Mouse (Mus musculus) kidney, postnatal 14 days (tissue): ENCODE measurements around the gene Lmbr1l.
"Not testable (repeated sequence)": the region's sequence is repeated elsewhere in the genome, so short reads cannot be mapped to it uniquely, and the experiment has no call there.

ENCODE experiments used
- DNase-seq: peaks from one replicate; pipeline ENCODE4 v3.0.0; 2022; ENCODE audit warnings: mixed read lengths

Lmbr1l gene

DNA sequence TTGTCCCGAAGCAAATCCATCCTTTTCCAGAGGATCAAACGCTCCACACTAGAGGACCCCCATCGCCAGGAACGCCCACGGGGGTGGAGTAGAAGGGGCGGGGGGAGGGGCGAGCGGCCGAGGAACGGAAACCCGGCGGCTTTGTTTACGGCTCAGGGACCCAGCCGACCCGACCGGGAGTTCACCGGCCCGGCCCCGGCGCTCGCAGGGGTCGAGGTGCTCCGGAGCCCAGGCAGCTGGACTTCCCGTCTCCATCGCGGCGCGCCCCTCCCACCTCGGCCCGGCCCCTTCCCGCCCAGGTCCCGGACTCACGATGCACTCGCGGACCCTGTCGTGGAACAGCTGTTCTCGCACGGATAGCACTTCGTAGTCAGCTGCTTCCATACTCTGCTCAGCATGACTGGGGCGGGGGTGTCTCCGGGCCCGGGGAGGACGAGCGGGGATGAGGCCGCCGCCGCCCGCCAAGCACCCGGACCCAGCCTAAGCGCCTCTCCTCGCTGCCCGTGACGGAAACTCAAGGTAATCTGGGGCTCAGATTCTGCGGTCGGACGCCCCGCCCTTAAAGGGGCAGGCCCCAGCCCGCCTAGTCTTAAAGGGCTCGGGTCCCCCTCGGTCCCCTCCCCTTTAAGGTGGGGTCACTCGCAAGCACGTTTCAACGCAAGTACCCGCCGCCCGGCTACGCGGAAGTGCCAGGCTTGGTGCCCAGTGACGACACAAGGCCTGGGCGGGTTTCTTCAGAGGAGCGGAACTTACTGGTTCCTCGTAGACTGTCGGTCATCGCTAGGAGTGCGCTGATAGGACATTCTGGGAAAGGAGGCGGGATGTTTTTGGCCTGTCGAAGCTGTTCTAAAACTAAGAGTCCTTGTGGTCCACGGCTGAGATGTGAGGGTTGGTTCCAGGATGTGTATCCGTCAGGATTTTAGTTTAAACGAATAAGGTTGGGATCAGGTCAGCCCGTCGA is at the start of gene Lmbr1l:
Gene Lmbr1l, minus strand, starts transcription at position 694 of the 961 bp plus-strand sequence.
- DNase-seq: peak; percentile 100

DNA sequence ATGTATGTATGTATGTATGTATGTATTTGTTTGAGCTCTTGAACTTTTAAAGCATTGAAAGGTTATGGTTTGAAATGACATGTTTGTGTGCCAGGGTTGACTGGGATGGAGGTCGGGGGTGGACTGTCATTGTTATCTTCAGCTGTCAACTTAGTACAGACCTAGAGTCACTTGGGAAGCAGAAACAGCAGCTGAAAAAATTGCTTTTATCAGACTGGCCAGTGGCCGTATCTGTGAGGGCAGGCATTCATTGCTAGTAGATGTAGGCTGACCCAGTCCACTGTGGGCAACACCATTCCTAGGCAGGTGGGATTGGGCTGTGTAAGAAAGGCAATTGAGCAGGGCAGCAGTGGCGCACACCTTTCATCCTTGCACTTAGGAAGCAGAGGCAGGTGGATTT is 41.5 kb upstream of the Lmbr1l start:
- no peak for DNase-seq

DNA sequence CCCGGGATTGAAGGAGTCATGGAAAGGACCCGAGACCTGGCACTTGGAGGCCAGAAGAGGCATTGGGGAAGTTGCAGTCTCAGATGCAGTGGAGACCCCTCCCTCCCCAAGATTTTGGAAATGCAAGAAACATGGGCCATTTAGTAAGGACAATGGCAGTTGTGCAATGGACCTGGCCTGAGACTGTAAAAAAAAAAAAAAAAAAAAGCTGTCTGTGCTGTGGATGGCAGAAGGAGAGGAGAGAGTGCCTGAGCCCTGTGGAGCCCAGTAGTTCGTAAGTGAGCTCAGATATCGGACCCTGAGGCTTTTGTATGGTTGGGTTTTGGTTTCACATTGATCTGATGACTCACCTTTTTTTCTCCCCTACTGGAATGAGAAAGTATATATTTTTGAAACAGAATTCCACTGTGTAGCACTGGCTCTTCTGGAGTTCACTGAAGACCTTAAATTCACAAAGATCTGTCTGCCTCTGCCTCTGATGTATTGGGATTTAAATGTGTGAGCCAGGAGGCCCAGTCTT is 40.9 kb upstream of the Lmbr1l start:
- DNase-seq: no peak

DNA sequence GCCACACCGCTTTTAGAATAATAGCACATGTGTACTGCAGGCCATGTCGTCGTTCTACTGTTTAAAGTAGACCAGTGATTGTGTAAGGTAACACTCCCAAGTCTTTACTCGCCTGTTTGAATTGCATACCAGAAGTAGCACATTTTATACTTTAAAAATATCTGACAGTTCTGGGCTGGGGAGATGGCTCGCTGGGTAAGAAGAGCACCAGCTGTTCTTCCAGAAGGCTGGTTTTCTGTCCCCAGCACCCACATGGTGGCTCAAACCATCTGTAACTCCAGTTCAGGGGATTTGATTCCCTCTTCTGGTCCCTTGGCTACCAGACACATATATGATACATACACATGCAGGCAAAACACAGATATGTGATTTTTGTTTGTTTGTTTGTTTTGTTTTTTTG is 39.4 kb upstream of the Lmbr1l start:
- no peak for DNase-seq

DNA sequence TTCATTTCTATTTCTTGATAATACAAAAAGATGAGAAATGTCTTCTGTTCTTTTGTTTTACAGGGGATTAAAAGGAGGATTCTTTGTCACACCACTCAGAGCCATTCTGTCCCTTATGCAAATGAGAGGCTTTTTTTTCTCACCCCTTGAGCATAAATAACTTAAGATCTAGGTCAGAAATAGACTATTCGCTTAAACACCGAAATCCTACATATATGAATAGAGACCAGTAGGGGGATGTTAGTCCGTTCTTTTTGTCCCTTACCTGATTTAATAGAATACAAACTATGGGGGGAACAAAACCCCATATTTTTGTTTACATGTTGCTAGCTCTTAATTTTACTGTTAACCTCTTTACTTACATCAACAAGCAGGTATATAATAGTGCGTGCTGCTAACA is 38.0 kb upstream of the Lmbr1l start:
- no peak for DNase-seq

DNA sequence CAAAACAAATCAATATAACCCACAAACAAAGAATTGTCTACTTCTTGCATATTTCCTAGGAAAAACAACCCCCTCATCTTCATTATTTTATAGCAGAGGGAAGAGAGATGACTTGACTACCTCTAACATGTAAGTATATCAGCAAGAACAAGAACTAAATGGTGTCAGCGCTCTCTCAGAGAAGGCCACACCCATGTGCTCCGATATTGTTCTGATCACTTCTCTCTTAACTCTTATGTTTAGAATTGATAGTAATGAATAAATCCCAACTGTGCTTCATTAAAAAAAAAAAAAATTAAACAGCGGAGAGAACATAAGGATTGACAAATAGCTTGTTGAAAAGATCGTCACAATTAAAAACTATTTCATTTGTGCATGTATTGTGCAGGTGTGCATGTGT is 37.3 kb upstream of the Lmbr1l start:
- no peak for DNase-seq

DNA sequence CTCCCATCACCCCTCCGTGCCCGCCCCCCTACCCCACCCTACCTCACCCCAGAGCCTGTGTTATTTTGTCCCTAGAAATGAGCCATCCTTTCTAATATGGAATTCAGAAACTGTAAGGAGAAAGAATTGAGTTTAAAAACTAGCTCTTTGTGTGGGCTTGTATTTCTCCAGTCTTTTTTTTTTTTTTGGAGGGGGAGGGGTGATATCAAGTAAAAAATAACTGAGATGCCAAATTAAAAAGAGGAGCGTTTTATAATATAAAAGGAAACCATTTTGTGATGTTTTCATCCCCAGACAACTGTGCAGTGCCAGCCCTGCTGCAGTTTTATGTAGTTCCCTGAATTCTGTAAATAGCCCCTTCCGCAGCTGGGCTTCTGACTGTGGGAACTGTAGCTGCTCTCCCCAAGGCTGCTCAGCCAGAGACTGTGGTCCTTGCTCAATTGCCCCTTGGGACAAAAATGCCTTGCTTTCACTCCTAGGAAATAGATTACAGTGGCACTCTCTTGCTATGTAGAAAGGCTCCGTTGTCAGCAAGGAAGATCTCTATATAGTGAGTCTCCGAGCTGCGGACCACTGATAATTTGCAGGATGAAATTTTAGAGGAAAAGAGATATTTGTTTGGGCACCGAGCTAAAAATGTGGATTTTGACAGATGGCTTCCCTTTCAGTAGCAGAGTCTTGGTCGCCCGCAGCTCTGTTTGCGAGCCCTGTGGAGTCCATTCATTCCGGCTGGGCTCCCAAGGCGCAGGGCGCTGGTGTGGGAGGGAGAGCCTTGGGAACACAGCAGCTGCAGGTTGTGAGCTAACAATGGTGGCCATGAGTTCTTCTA is 36.6 kb upstream of the Lmbr1l start:
- no peak for DNase-seq

DNA sequence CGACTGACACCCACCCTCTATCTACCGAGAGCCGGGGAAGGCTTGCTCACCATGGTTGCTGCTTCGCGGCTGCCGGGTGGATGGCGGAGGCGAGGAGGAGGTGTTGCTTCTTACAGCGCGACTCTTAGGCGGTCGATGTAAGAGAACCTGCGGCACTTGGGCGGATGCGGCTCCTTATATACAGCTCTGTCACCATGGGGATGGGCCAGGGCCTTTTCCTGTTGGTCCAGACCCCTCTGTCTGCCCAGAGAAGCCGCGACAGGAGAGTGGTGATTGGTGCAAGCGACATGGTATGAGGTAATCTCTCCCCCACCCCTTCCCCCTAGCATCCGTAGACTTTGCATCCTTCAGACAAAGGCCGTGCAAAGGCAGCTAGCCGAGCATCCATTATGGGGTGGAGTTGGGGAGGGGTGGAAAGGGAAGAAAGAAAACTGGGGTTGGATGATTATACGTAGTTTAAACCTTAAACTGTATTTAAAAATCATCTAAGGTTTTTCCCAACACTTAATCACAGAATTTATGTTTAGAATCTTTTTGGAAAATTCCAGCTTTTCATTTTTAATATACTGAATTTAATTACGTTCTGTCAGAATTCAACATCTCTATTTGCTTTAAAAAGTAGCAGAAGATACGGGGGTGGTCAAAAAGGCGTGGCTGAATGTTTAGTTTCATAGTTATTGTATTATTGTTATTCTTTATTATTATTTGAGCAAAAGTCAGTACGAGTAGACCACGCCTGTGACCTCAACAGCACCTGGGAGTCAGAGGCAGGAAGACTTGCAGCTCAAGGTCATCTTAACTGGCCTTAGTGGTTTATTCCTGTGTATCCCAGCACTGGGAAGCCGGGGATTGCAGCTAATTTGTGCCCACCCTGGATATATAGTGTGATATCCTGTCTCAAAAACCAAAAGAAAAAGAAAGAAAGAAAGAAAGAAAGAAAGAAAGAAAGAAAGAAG is 35.6 kb upstream of the Lmbr1l start, which contains the start of the genes Gm49450 and Tuba1a:
Gene Gm49450, minus strand, starts transcription at position 151 of the 956 bp plus-strand sequence.
Gene Tuba1a, minus strand, starts transcription at position 303 of the 956 bp plus-strand sequence.
- peak; percentile 92 for DNase-seq

DNA sequence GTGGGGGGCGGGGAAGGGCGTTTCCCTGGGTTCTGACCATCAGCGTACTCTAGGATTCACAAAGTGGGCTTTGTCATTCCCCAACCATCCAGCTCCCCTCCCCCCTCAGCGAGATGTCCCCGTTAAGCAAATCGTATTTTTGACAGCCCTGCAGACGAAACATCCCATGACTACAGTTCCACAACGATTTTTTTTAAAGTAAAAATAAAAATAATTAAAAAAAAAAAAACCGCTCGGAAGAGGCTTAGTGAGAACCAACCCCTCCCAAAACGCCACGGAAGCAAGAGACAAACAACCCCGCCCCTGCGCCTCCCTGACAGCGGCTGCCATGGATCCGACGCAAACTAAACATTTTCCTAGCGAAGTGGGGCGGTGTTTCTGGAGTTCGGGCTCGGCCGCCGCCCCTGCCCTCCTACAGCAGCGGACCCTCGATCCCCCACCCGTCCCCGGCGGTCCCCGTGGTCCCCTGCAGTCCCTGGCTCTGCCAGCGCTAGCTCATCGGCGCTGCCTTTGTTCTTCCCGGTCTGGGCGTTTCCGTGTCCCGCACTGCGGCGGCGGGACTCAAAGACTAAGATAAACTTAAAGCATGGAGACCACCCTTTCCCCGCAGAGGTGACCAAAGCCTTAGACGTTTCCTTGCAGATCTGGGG is 34.8 kb upstream of the Lmbr1l start:
- peak; percentile 78 for DNase-seq

DNA sequence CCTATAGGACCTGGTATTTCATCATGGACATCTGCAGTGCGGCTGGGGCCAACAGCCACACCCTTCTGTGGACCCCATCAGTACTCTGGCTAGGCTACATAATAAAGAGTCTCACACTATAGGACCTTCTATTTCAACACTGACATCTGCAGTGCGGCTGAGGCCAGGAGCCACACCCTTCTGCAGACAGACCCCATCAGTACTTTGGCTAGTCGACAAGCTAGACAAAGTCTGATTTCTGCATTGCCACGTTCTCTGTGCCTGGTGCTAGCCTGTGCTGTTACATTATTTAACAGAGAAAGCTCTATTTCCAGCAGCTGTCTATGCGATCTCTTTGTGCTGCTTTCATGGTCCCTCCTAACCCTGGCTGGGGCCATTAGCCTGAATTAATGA is 34.0 kb upstream of the Lmbr1l start:
- DNase-seq: no peak

DNA sequence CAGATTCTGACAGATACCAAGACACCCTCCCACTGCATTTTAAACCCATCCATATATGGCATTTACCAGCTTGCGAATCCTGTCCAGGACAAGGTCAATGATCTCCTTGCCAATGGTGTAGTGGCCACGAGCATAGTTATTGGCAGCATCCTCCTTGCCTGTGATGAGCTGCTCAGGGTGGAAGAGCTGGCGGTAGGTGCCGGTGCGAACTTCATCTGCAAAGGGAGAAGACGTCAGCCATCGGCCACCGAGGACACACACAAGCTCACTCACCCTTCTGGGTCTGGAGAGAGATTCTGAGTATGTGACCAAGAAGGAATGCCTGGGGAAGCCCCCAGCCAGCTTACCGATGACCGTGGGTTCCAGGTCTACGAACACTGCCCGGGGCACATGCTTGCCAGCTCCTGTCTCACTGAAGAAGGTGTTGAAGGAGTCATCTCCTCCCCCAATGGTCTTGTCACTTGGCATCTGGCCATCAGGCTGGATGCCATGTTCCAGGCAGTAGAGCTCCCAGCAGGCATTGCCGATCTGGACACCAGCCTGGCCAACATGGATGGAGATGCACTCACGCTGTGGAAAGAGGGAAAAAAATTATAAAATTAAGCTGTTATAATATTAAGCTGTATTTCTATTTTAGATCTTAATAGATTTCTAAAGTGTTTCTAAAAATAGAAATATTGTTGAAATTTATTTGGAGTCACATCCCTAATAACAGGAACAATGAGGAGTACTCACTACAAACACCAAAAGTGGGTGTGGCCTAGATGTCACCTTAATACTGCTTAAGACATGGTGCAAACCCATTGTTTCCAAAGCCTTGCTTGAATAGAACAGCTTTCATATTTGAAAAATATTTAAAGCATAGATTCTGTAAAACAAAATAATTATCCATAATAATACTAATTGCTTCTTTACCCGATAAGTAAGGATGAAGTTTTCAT is 33.4 kb upstream of the Lmbr1l start:
- DNase-seq: not testable (repeated sequence)

DNA sequence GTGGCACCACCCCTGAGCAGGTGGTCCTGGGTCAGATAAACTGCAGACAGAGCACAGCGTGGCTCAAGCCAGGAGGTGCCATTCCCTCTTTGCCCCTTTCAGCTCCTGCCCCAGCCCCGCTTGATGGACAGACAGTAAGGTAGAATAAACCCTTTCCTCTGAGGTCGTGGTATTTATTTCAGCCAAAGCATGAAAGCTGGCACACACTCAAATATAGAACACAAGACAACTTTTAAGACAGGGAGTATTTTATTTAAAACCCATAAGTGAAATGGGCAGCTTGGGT is 31.5 kb upstream of the Lmbr1l start:
- DNase-seq: no peak

DNA sequence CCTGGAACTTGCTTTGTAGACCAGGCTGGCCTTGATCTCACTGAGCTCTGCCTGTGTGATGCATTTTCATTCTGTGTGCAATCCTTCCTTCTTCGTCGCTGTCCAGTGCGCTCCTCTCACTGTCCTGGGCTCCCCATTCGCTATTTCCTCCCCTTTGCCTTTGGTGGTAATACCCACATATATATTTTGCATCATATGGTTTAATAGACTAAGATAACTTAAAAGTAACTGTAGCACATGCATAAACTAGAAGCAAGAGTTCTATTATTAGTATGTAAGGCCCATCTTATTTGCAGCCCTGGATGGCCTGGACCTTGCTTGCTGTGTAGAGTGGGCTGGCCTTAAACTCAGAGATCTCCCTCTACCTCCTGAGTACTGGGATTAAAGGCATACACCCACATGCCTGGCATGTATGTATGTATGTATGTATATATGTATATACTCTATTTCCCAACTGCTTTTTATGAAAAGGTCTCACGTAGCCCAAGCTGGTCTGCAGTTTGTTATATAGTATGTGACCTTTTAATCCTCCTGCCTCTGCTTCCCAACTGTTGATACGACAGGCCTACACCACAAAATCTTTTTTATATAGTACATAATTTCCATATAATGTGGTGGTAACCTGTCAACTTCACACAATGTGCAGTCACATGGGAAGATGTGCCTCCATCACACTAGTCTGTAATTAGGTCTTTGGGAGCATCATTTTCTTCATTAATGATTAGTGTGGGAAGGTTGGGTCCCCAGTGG is 31.0 kb upstream of the Lmbr1l start:
- DNase-seq: no peak

DNA sequence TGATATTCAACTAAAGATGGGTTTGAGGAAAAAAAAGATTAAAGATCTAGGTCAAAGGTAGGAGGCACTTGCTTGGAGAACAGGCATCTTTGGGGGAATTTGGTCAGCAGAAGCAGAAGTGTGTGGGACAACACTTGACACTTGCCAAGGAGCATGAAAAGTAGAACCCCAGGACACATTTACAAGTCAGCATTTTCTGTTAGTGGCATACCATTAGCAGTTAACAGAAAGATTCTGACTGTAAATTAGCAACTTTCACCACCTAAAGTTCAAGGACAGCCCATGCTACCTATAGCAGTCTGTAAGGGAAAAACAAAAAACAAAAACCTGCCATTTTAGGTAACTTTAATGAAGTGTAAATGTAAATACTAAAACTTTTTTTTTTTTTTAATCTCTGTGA is 30.4 kb upstream of the Lmbr1l start:
- no peak for DNase-seq

DNA sequence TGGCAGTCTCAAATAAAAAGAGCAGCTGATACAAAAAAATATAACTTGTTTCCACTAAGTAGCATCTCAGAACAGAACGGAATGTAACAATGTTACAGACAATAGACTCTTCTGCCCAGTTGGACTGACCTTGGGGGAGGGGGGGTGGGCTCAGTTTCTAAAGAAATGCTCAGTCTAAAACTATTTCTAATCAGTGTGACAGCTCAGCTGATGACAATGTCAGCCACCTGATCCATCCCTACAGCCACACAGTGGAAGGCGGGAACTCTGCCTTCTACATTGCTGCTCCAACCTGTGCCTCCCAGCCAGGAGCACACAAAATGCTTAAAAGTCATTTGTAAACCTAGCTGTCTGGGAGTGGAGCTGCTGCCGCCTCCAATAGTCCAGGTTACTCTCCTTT is 29.9 kb upstream of the Lmbr1l start:
- no peak for DNase-seq

DNA sequence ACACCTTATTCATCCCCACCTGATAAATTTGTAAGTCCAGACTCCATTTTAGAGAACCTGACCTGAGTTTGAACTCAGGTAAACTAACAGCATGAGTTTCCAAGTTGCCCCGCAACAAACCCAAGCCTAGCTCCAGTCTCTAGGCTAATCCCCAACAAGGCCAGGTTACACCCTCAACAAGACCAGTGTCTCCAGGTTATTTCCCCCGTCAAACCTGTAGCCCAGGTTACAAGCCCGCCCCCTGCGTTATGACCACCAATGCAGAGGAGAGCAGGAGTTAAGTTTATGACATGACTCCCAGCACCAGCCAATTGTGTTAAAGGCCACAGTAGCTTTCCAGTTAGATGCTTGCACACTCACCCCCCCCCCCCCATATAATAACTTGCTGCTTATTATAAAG is 25.1 kb upstream of the Lmbr1l start:
- DNase-seq: no peak

DNA sequence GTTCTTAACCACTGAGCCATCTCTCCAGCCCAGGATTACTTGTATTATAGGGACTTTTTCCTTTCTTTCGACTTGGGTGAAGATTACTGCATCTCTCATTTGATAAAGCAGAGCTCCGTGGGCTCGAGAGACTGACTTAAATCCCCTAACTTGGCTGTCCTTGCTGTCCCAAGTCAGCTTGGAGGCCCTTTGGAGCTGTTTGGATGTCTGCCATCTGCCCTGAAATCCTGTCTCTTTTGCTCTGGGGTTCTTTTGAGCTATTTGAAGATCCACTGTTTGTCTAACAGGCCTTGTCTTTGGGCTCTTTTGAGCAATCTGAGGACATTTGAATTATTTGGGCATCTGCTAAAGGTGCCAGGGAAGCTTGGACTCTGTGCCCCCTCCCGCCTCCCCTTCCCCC is 24.1 kb upstream of the Lmbr1l start:
- DNase-seq: no peak

DNA sequence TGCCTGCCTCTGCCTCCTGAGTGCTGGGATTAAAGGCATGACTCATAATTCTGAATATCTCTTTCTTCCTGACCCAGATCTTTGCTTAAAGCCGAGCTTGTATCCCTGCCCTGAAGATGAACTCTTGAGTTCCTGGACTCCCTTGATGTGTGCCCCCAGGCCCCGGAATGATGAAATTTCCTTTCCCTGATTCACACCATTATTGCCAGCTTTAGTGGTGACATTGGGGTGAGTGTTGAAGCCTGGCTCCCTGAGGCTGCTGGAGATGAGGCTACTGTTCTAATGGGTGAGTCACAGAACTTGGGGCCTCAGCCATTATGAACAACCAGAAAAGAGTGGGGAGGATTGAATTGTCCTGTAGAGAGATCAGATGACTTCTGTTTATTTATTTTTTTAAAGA is 23.5 kb upstream of the Lmbr1l start:
- DNase-seq: no peak

DNA sequence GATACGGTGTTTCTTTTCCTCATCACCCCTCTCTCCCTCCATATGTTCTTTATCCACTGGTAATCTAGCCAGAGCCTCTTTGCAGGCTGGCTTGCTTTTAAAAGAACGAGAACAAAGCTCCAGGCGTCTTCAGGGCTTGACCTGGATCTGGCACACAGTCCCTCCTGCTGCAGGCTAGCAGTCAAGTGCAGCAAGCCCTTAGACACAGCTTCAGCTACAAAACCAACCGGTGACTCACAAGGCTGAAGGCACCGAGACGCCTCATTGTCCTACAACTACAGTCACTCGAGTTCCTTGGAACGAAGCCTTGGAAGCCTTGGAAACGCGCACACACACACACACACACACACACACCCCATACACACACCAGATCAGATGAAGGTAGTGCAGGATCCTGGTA is 22.8 kb upstream of the Lmbr1l start:
- no peak for DNase-seq

DNA sequence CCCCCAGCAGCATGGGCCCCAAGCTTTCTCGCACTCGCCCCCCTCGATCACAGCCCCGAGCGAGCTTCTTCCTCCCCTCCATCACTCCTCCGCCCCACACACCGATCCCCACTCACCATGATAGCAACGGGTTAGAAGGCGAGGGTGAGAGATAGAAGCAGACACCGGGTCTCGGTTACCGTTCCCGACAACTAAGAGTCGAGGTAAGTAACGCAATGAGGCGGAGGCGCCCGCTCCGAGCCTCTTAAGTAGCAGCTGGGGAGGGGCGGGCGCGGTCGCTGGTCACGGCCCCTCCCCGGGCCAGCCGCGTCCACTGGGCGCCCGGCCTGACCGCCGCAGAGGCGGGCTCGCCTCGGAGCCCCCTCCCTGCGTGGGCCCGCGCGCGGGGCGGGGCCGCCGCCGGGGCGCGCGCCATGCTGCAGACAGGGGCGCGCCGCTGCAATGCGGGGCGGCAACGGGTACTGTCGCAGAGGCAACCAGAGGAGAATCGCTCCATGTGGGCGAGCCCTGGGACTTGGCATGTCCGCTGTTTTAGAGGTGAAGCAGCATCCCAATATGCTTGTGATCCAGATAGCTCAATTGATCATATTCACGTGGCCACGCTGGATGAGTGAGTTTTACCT is 16.3 kb upstream of the Lmbr1l start, which contains the start of gene Tuba1b:
Gene Tuba1b, minus strand, starts transcription at position 349 of the 623 bp plus-strand sequence.
- DNase-seq: peak; percentile 96
